Mouse (Mus musculus): ENCODE measurements around the gene Megf8.

GRCm38 (mm10) chr7:25377100-25377700 lies 60.2 kb downstream of the Megf8 start:
- TF ChIP-seq CTCF (IDR thresholded peaks at IDR 0.05; ENCODE audit: insufficient read depth, low read depth, low read length) (no peak), POLR2A (IDR thresholded peaks at IDR 0.05; ENCODE audit: insufficient read depth, low read depth, low read length) (no peak)

Data from olfactory bulb, adult 2 months (tissue).